Mouse (Mus musculus): ENCODE measurements around the gene Pcsk5.

Pcsk5 gene

GRCm38 (mm10) chr19:17741465-17741864 lies 96.0 kb downstream of the Pcsk5 start:
- DNase-seq (ENCODE audit: extremely low spot score) = no peak

GRCm38 (mm10) chr19:17732676-17733277 lies 104.7 kb downstream of the Pcsk5 start:
- no peak for DNase-seq (ENCODE audit: extremely low spot score)

- no peak for DNase-seq (ENCODE audit: extremely low spot score)
Observed at GRCm38 (mm10) chr19:17717066-17717465, 120.4 kb downstream of the Pcsk5 start.

GRCm38 (mm10) chr19:17715281-17715955 lies 122.0 kb downstream of the Pcsk5 start:
- no peak for DNase-seq (ENCODE audit: extremely low spot score)

- no peak for DNase-seq (ENCODE audit: extremely low spot score)
Observed at GRCm38 (mm10) chr19:17691626-17692025, 145.8 kb downstream of the Pcsk5 start.

GRCm38 (mm10) chr19:17678371-17678770 lies 159.1 kb downstream of the Pcsk5 start:
- DNase-seq (ENCODE audit: extremely low spot score) = no peak

GRCm38 (mm10) chr19:17662676-17663075 lies 174.8 kb downstream of the Pcsk5 start:
- DNase-seq (ENCODE audit: extremely low spot score) = no peak

- no peak for DNase-seq (ENCODE audit: extremely low spot score)
Observed at GRCm38 (mm10) chr19:17662271-17662670, 175.2 kb downstream of the Pcsk5 start.

GRCm38 (mm10) chr19:17659321-17659720 lies 178.1 kb downstream of the Pcsk5 start:
- DNase-seq (ENCODE audit: extremely low spot score) = no peak

GRCm38 (mm10) chr19:17650831-17651502 lies 186.5 kb downstream of the Pcsk5 start:
- DNase-seq (ENCODE audit: extremely low spot score) = peak; percentile 64

GRCm38 (mm10) chr19:17649967-17650366 lies 187.5 kb downstream of the Pcsk5 start:
- DNase-seq (ENCODE audit: extremely low spot score) = no peak

GRCm38 (mm10) chr19:17643128-17643797 lies 194.2 kb downstream of the Pcsk5 start:
- DNase-seq (ENCODE audit: extremely low spot score) = no peak

- no peak for DNase-seq (ENCODE audit: extremely low spot score)
Observed at GRCm38 (mm10) chr19:17635984-17636383, 201.4 kb downstream of the Pcsk5 start.

GRCm38 (mm10) chr19:17615646-17616045 lies 221.8 kb downstream of the Pcsk5 start:
- no peak for DNase-seq (ENCODE audit: extremely low spot score)

- no peak for DNase-seq (ENCODE audit: extremely low spot score)
Observed at GRCm38 (mm10) chr19:17606510-17606909, 230.9 kb downstream of the Pcsk5 start.

- DNase-seq (ENCODE audit: extremely low spot score) = no peak
Observed at GRCm38 (mm10) chr19:17606093-17606492, 231.3 kb downstream of the Pcsk5 start.

- DNase-seq (ENCODE audit: extremely low spot score) = no peak
Observed at GRCm38 (mm10) chr19:17603322-17603721, 234.1 kb downstream of the Pcsk5 start.

- no peak for DNase-seq (ENCODE audit: extremely low spot score)
Observed at GRCm38 (mm10) chr19:17600347-17600746, 237.1 kb downstream of the Pcsk5 start.

GRCm38 (mm10) chr19:17592790-17593189 lies 244.6 kb downstream of the Pcsk5 start:
- no peak for DNase-seq (ENCODE audit: extremely low spot score)

GRCm38 (mm10) chr19:17591335-17591734 lies 246.1 kb downstream of the Pcsk5 start:
- DNase-seq (ENCODE audit: extremely low spot score) = peak; percentile 45

- no peak for DNase-seq (ENCODE audit: extremely low spot score)
Observed at GRCm38 (mm10) chr19:17590314-17590713, 247.1 kb downstream of the Pcsk5 start.

- DNase-seq (ENCODE audit: extremely low spot score) = no peak
Observed at GRCm38 (mm10) chr19:17577412-17577811, 260.0 kb downstream of the Pcsk5 start.

Measured in embryo, embryonic 9.5 days (tissue).